Mouse (Mus musculus): Measurements from ENCODE around the gene B9d1. TPM values are rescaled to one million over a fixed set of nuclear protein-coding genes. Genes with fewer than 3 reads are reported as not detected.

Gene B9d1
- polyA plus RNA-seq, 1 experiment from 2014 or later, result 36.7 TPM

DNA sequence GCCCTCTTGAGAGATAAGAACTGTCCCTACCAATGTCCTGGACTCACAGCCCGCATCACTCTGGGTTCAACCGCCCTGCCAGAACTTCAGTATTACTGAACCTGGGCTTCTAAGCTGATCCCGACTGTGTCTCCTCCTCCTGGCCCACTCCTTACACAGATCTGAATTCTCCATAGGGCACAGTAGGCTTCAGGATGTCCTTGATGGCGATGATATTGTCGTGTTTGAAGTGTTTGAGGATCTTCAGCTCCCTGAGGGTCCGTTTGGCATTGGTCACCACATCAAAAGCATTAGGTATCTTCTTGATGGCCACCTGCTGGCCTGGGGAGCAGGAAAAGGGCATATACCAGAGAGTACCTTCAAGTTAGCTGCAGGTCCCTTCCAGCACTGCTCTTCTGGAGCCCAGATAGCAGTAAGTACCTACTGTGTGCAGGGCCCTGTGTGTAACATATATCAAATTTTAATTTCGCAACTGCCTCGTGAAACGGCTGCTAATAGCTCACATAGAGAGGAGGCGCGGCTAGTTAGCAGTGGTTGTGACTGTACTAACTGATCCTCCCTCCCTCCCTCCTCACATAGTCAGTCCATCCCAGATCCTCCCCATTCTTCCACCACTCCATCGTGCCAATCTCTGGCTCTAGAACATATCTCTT, 12.1 kb upstream of the B9d1 start:
- Histone ChIP-seq H3K4me2 (replicated peaks) (peak overlapping the region; percentile 80), H3K4me3 (peak overlapping the region; percentile 81), H3K27me3 (no peaks in the 10 kb centered on the region), H3K4me1 (peaks cover 37% of the 10 kb centered on the region), H3K27ac (peak overlapping the region; percentile 92; the same call in 1 of the 2 replicates), H3K9ac (peak overlapping the region; percentile 90), H3K36me3 (peaks cover 51% of the 10 kb centered on the region), H3K9me3 (no peaks in the 10 kb centered on the region)
- ATAC-seq (ENCODE audit: insufficient number of reproducible peaks, insufficient read depth, low FRiP score, low TSS enrichment), result no peak
- WGBS, result 78% methylated on average over 12 of the region's 12 CpGs

DNA sequence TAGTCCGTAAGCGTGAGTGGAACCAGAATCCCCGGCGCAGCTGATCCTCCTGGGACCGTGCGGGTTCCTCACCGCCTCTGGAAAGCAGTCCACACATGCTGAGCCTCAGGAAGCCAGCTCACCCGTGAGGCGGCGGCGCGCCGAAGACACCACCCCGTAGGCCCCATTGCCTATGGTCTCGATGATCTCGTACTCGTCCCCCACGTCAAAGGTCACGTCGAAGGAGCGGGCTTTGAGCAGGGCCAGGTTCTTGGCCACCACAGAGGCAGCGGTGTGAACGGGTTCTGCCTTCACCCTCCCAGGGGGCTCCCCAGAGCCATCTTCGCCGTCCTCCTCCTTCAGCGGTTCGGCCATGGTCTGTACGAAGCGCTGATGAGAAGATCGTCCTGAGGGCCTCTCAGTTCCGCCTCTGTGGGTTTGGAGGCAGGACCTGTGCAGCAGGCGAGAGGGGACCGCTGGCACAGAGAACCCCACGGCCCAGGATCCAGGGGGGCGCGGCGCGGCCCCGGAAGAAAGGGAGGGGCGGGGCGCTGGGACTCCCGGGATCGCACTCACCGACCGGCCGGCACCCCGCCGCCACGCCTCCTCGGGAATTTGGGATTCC, 11.3 kb upstream of the B9d1 start:
- ATAC-seq (ENCODE audit: insufficient number of reproducible peaks, insufficient read depth, low FRiP score, low TSS enrichment), result peak; percentile 57
- no peaks in the 10 kb centered on the region for H3K9me3 ChIP-seq
- H3K36me3 ChIP-seq, result peaks cover 43% of the 10 kb centered on the region
- H3K27me3 ChIP-seq, result no peaks in the 10 kb centered on the region
- H3K9ac ChIP-seq, result peak overlapping the region; percentile 90
- peak overlapping the region; percentile 81 for H3K4me3 ChIP-seq
- WGBS, result under 1% methylated on average over 50 of the region's 50 CpGs
- H3K4me2 ChIP-seq (replicated peaks), result peak overlapping the region; percentile 80
- H3K4me1 ChIP-seq, result peaks cover 31% of the 10 kb centered on the region
- peak overlapping the region; percentile 92 for H3K27ac ChIP-seq

DNA sequence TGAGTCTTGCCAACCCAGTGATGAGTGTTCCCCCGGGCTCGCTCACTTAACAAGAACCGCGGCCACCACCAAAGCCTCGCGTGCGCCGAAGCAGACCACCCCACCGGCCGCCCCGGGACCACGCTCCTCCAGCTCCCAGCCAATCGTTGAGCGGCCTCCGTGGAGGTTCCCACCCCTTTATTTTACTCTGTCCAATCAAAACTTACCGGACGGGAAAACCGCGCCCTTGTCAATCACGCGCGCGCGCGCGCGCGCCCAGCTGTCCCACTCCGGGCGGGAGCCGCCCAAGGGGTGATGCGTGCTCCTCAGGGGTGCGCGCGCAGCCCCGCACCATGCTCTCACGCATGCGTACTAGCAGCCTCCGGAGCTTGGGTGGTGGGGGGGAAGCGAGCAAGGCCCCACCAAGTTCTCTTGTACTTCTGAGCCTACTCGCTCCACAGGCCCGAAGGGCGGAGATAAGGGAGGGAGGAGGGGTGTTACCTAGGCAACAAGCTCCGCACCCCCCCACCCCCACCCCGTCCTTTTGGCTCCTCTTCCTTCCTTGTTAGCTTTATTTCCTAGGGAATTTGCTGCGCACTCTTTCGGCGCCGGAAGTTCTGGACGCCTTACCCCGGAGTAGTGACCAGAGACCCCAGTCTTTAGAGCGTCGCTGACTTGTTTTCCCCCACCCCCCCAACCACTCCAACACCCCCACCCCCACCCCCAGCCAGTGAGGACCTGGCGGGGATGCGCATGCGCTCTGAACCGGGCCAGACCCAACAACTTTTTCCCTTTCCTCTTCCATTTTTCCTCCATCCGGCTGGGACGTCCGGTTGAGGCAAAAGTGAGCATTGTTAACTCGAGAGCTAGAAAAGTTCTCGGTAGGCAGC, 10.6 kb upstream of the B9d1 start, which contains the start of gene Mapk7:
TSS of gene Mapk7 (minus strand) at position 278 of the 869 bp plus-strand sequence.
- H3K4me2 ChIP-seq (replicated peaks), result peak within 1 kb of the TSS; percentile 80
- H3K4me1 ChIP-seq, result peaks cover 30% of the 10 kb centered on the region
- peak within 1 kb of the TSS; percentile 90 for H3K9ac ChIP-seq
- ATAC-seq (ENCODE audit: insufficient number of reproducible peaks, insufficient read depth, low FRiP score, low TSS enrichment), result peak; percentile 91
- peak within 1 kb of the TSS; percentile 92 for H3K27ac ChIP-seq
- under 1% methylated on average over 58 of the region's 62 CpGs for WGBS
- H3K36me3 ChIP-seq, result peaks cover 36% of the 10 kb centered on the region
- H3K4me3 ChIP-seq, result peak within 1 kb of the TSS; percentile 81
- no peaks in the 10 kb centered on the region for H3K9me3 ChIP-seq
- no peaks in the 10 kb centered on the region for H3K27me3 ChIP-seq

DNA sequence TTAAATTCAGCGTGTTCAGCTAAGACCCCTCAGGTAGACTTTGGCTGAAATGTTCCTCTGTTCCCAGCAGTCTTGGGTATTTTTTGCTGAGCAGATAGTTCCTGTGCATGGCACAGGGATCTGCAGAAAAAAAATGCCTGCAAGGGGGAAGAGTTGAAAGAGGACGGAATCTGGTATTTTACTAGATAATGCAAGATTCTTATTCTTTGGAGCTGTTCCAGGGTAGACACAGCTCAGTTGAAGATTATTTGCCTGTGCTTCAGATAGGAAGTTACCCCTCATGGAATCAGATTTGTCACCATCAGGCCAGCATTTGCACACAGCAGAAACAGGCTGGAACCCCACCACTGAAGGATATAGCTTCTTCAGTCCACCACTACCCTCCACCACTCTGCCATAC, 9.4 kb upstream of the B9d1 start:
- H3K4me2 ChIP-seq (replicated peaks), result no peak overlapping the region
- H3K9me3 ChIP-seq, result no peaks in the 10 kb centered on the region
- WGBS, result 89% methylated on average over 2 of the region's 2 CpGs
- peaks cover 19% of the 10 kb centered on the region for H3K4me1 ChIP-seq
- H3K4me3 ChIP-seq, result no peak overlapping the region
- 0 out of 2 replicates have a peak overlapping the region, but pooled peaks have one; percentile 91 for H3K27ac ChIP-seq
- H3K9ac ChIP-seq, result no peak overlapping the region
- ATAC-seq (ENCODE audit: insufficient number of reproducible peaks, insufficient read depth, low FRiP score, low TSS enrichment), result no peak
- no peaks in the 10 kb centered on the region for H3K27me3 ChIP-seq
- H3K36me3 ChIP-seq, result peaks cover 24% of the 10 kb centered on the region

DNA sequence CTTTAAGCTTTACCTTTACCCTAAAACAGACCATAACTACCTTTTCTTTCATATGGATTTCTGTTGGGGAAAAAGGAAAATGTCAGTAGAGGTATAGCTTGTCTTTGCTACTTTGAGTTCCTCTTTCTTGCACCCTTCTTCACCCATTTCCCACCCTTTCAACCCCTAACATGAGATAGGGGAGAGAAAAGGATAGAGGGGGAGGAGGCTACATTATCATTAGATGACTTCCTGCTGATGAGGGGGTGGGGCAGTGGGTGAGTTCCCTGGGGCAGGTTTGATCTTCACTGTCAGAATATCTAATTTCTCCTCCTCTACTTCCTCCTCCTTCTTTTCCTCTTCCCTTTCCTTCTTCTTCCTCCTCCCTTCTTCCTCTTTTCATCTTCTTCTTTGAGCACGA, 7.5 kb upstream of the B9d1 start:
- Histone ChIP-seq H3K36me3 (peaks cover 5% of the 10 kb centered on the region), H3K27ac (no peak overlapping the region), H3K4me3 (no peak overlapping the region), H3K9me3 (no peaks in the 10 kb centered on the region), H3K4me1 (peaks cover 10% of the 10 kb centered on the region), H3K27me3 (no peaks in the 10 kb centered on the region), H3K9ac (no peak overlapping the region), H3K4me2 (replicated peaks) (no peak overlapping the region)
- 90% methylated on average over 1 of the region's 1 CpGs for WGBS
- ATAC-seq (ENCODE audit: insufficient number of reproducible peaks, insufficient read depth, low FRiP score, low TSS enrichment), result no peak

DNA sequence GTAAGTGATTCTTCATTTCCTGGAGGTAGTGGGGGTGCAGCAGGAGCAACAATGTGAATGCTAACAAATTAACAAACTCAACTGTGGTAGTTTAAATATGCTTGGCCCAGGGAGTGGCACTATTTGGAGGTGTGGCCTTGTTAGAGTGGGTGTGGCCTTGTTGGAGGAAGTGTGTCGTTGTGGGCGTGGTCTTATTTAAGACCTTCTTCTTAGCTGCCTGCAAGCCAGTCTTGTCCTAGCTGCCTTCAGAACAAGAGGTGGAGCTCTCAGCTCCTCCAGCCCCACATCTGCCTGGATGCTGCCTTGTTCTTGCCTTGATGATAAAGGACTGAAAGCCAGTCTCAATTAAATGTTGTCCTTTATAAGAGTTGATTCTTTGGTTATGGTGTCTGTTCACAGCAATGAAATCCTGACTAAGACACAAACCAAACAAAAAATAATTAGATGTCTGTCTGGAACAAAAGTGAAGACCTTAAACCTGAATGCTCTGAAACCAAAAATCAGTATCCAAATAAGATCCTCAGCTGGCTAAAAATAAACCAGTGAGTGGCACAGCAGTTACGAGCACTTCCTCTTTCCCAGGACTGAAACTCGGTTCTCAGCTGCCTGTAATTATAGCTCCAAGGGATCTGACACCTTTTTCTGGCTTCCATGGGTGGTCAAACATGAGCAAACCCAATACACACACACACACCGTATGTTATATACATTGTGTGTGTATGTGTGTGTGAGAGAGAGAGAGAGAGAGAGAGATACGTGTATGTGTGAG, 6.0 kb upstream of the B9d1 start:
- WGBS, result 64% methylated on average over 6 of the region's 6 CpGs
- Histone ChIP-seq H3K9me3 (no peaks in the 10 kb centered on the region), H3K4me3 (no peak overlapping the region), H3K4me1 (no peaks in the 10 kb centered on the region), H3K4me2 (replicated peaks) (no peak overlapping the region), H3K27me3 (no peaks in the 10 kb centered on the region), H3K27ac (0 out of 2 replicates have a peak overlapping the region, but pooled peaks have one; percentile 7), H3K36me3 (no peaks in the 10 kb centered on the region), H3K9ac (no peak overlapping the region)
- no peak for ATAC-seq (ENCODE audit: insufficient number of reproducible peaks, insufficient read depth, low FRiP score, low TSS enrichment)

DNA sequence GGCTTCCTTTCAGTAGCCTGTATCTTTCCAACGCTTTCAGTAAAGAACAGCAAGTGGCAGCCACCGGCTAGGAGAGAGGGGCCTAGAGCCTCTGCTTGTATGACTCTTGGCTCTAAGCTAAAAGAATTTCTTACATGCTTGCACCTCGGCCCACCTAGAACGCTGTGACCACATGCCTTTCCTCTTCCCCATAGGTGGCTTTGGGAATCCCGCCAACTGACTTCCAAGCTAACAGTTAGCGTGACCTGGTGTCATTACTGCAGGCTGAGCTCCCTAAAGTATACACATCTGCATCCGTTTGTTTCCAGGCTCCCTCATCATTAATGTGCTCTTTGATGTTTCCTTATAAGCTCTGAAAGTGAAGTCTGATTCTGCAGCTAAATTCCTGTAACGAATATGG, 1.0 kb upstream of the B9d1 start:
- Histone ChIP-seq H3K36me3 (no peaks in the 10 kb centered on the region), H3K4me1 (peaks cover 10% of the 10 kb centered on the region), H3K27ac (no peak overlapping the region), H3K9ac (no peak overlapping the region), H3K4me2 (replicated peaks) (no peak overlapping the region), H3K27me3 (no peaks in the 10 kb centered on the region), H3K4me3 (no peak overlapping the region), H3K9me3 (no peaks in the 10 kb centered on the region)
- 62% methylated on average over 8 of the region's 8 CpGs for WGBS
- no peak for ATAC-seq (ENCODE audit: insufficient number of reproducible peaks, insufficient read depth, low FRiP score, low TSS enrichment)

DNA sequence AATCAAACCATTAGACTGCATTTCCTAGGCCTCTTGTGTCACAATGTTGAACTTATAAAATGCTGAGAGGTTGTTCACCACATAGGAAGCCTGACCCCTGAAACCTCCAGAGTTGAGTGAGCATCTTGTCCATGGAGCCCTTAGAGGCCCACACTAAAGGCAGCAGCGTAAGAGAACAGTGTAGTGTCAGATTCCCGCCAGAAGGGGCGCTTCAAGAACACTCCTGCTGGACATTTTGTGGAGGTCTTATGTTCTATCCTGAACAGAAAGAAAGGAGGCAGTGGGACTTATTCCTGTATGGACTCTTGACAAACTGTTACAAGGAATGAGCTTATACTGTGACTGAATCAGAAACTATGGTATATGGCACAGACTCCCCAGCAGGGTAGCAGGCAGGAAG, 10.0 kb downstream of the B9d1 start:
- no peak for ATAC-seq (ENCODE audit: insufficient number of reproducible peaks, insufficient read depth, low FRiP score, low TSS enrichment)
- no peaks in the 10 kb centered on the region for H3K27me3 ChIP-seq
- H3K9me3 ChIP-seq, result no peaks in the 10 kb centered on the region
- H3K4me1 ChIP-seq, result no peaks in the 10 kb centered on the region
- H3K4me3 ChIP-seq, result no peak overlapping the region
- H3K36me3 ChIP-seq, result peaks cover 40% of the 10 kb centered on the region
- WGBS, result 27% methylated on average over 3 of the region's 3 CpGs
- no peak overlapping the region for H3K9ac ChIP-seq
- no peak overlapping the region for H3K4me2 ChIP-seq (replicated peaks)
- no peak overlapping the region for H3K27ac ChIP-seq

DNA sequence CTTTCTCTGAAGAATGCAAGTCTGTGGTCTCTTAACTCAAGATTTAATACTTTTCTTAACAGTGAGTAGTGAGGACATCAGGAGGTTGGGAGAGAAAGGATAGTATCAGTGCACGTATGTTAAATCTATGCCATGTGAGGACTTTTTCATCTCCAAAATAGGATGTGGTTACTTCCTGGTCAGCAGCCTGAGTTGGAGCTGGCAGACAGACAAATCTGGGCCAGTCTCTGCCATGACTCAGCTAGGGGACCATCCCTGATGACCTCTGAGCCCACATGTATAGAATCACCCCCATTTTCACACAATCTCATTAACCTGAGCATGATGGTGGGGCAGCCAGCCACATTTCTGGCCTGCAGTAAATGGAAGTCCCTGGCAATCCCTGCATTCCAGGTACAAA, 13.0 kb downstream of the B9d1 start:
- Histone ChIP-seq H3K36me3 (peaks cover 55% of the 10 kb centered on the region), H3K9ac (no peak overlapping the region), H3K4me2 (replicated peaks) (no peak overlapping the region), H3K4me3 (no peak overlapping the region), H3K27ac (no peak overlapping the region), H3K9me3 (no peaks in the 10 kb centered on the region), H3K27me3 (no peaks in the 10 kb centered on the region), H3K4me1 (no peaks in the 10 kb centered on the region)
- no peak for ATAC-seq (ENCODE audit: insufficient number of reproducible peaks, insufficient read depth, low FRiP score, low TSS enrichment)
- 84% methylated on average over 1 of the region's 1 CpGs for WGBS

DNA sequence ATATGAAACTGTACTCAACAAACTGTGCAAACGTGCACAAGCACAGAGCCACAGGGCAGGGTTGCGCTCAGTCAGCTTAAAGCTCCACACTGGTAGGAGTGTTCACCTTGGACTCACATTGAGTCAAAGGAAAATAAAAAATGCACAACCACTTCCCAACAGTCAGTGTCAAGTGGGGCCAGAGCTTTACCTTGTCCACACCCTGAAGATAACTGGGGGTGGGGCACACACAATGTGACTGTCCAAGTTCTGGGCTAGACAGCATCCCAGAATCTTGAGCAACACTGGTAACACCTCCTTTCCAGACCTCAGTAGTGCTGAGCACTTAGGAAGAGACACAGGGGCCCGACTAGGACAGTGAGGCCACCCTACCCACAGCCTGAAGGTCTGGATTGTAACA, 13.9 kb downstream of the B9d1 start:
- Histone ChIP-seq H3K27me3 (no peaks in the 10 kb centered on the region), H3K36me3 (peaks cover 53% of the 10 kb centered on the region), H3K9ac (no peak overlapping the region), H3K4me1 (no peaks in the 10 kb centered on the region), H3K4me3 (no peak overlapping the region), H3K27ac (no peak overlapping the region), H3K9me3 (no peaks in the 10 kb centered on the region), H3K4me2 (replicated peaks) (no peak overlapping the region)
- no peak for ATAC-seq (ENCODE audit: insufficient number of reproducible peaks, insufficient read depth, low FRiP score, low TSS enrichment)
- WGBS, result 94% methylated on average over 3 of the region's 3 CpGs

DNA sequence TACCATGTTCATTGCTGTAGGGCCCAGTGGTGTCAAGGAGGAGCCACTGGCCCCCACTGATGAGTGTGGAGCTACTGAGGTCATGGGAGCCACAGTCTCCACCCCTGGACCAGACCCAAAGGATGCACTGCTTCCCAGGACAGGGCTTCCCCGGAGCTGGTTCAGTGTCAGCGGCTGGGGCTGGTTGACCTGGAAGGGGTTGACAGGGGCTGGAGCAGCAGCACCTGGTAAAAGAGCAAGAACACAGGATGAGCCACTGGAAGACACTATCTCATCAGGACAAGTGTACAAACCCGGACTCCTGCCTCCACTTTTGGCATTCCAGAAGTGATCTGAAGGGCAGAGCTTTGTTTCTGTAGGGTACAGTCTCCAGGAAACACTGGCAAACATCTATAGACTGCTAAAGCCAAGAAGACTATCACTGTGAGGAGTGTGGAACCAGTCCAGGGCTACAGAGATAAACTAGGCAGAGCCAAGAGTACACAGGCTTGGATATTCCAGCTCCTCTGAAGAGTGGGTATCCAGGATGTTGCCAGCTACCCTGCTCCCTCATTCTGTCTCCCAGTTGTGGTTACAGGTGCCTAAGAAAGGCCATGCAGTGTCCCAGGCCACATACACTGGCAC, 14.7 kb downstream of the B9d1 start:
- Histone ChIP-seq H3K4me1 (no peaks in the 10 kb centered on the region), H3K9me3 (no peaks in the 10 kb centered on the region), H3K27ac (no peak overlapping the region), H3K36me3 (peaks cover 53% of the 10 kb centered on the region), H3K4me2 (replicated peaks) (no peak overlapping the region), H3K9ac (no peak overlapping the region), H3K27me3 (no peaks in the 10 kb centered on the region), H3K4me3 (no peak overlapping the region)
- ATAC-seq (ENCODE audit: insufficient number of reproducible peaks, insufficient read depth, low FRiP score, low TSS enrichment), result no peak
- 93% methylated on average over 3 of the region's 3 CpGs for WGBS

Data from embryonic facial prominence, embryonic 12.5 days (tissue).